Mouse (Mus musculus) MEL (cell line): ENCODE measurements around the gene Rps6kc1. TPM values are rescaled to one million over a fixed set of nuclear protein-coding genes. Genes with fewer than 3 reads are reported as not detected.

ENCODE experiments used
- DNase-seq: peaks from one replicate; pipeline ENCODE4 v3.0.0; 2011; ENCODE audit warnings: low read depth, low spot score
- H3K27ac ChIP-seq: 2 replicates; pipeline ENCODE4 v1.5.1; 2012; ENCODE audit warnings: low read depth, mild to moderate bottlenecking, control low read depth, low read length, moderate library complexity; ENCODE audit not compliant: control insufficient read depth
- H3K27me3 ChIP-seq, 2 experiments: fragments of 150-350 bp in 1 of 2; sonication (generic) in 1 of 2; 2 replicates each; pipeline ENCODE4 v1.6.1; 2012; ENCODE audit warnings: low read length in 2 of 2, mild to moderate bottlenecking in 2 of 2, improper control_type of control experiment in 1 of 2, moderate library complexity in 1 of 2; ENCODE audit not compliant: insufficient read depth in 2 of 2, control insufficient read depth in 1 of 2
- H3K36me3 ChIP-seq, 2 experiments: 2 replicates each; pipeline ENCODE4 v1.6.1; 2012 to 2014; ENCODE audit warnings: low read length in 2 of 2, improper control_type of control experiment in 1 of 2, inconsistent platforms in 1 of 2, mild to moderate bottlenecking in 1 of 2; ENCODE audit not compliant: insufficient read depth in 2 of 2, control insufficient read depth in 1 of 2
- H3K4me1 ChIP-seq, 2 experiments: fragments of 150-350 bp in 1 of 2; sonication (generic) in 1 of 2; 2 replicates each; pipeline ENCODE4 v1.6.1; 2012; ENCODE audit warnings: low read length in 2 of 2, improper control_type of control experiment in 1 of 2, mild to moderate bottlenecking in 1 of 2; ENCODE audit not compliant: insufficient read depth in 2 of 2, control insufficient read depth in 1 of 2
- H3K4me3 ChIP-seq, 2 experiments: fragments of 150-350 bp in 1 of 2; sonication (generic) in 1 of 2; 2 replicates each; pipeline ENCODE4 v1.5.1; 2012; ENCODE audit warnings: low read depth in 2 of 2, low read length in 2 of 2, mild to moderate bottlenecking in 2 of 2, moderate library complexity in 2 of 2, control low read depth in 1 of 2, improper control_type of control experiment in 1 of 2; ENCODE audit not compliant: control insufficient read depth in 1 of 2, insufficient read depth in 1 of 2
- H3K79me2 ChIP-seq: 2 replicates; pipeline ENCODE4 v1.6.1; 2012; ENCODE audit warnings: mild to moderate bottlenecking, low read length, moderate library complexity; ENCODE audit not compliant: control insufficient read depth, poor library complexity, insufficient read depth
- H3K9ac ChIP-seq: 2 replicates; pipeline ENCODE4 v1.6.1; 2012; ENCODE audit warnings: low read depth, mild to moderate bottlenecking, control low read depth, low read length, moderate library complexity; ENCODE audit not compliant: control insufficient read depth, poor library complexity, severe bottlenecking
- H3K9me3 ChIP-seq: fragments of 150-350 bp; sonication (generic); replicated peaks from 2 replicates; pipeline ENCODE4 v1.6.1; 2012; ENCODE audit warnings: mild to moderate bottlenecking, low read length, improper control_type of control experiment, moderate library complexity; ENCODE audit not compliant: insufficient read depth
- CHD1 ChIP-seq: IDR thresholded peaks from 2 replicates; pipeline ENCODE4 v1.6.1; 2012; ENCODE audit warnings: low read depth, mild to moderate bottlenecking, inconsistent platforms, low read length, improper control_type of control experiment
- CHD2 ChIP-seq: IDR thresholded peaks from 2 replicates; pipeline ENCODE4 v1.6.1; 2011; ENCODE audit warnings: low read length, improper control_type of control experiment
- CTCF ChIP-seq, 3 experiments: IDR thresholded peaks in 2 of 3; conservative IDR thresholded peaks in 1 of 3; 2 replicates each; pipeline ENCODE4 v1.5.1; 2011 to 2012; ENCODE audit warnings: low read length in 3 of 3, low read depth in 2 of 3, mild to moderate bottlenecking in 2 of 3, improper control_type of control experiment in 1 of 3, inconsistent platforms in 1 of 3, mixed read lengths in 1 of 3, moderate library complexity in 1 of 3; ENCODE audit not compliant: control insufficient read depth in 1 of 3, insufficient read depth in 1 of 3, poor library complexity in 1 of 3, severe bottlenecking in 1 of 3
- ETS1 ChIP-seq: IDR thresholded peaks from 2 replicates; pipeline ENCODE4 v1.6.1; 2012; ENCODE audit warnings: low read depth, mild to moderate bottlenecking, inconsistent platforms, low read length, improper control_type of control experiment, moderate library complexity
- KAT2A ChIP-seq: conservative IDR thresholded peaks from 2 replicates; pipeline ENCODE4 v1.6.1; 2012; ENCODE audit warnings: low read depth, low read length, improper control_type of control experiment, inconsistent platforms
- MAFK ChIP-seq: IDR thresholded peaks from 2 replicates; pipeline ENCODE4 v1.6.1; 2011; ENCODE audit warnings: low read depth, mild to moderate bottlenecking, low read length, improper control_type of control experiment, borderline replicate concordance
- MAX ChIP-seq: IDR thresholded peaks from 2 replicates; pipeline ENCODE4 v1.6.1; 2011; ENCODE audit warnings: low read length, improper control_type of control experiment
- MEF2A ChIP-seq: IDR thresholded peaks from 2 replicates; pipeline ENCODE4 v1.6.1; 2014; ENCODE audit warnings: low read depth, mild to moderate bottlenecking, inconsistent platforms, low read length, improper control_type of control experiment; ENCODE audit not compliant: poor library complexity, insufficient replicate concordance, severe bottlenecking; ENCODE audit errors: extremely low read depth
- MXI1 ChIP-seq: IDR thresholded peaks from 2 replicates; pipeline ENCODE4 v1.6.1; 2011; ENCODE audit warnings: mild to moderate bottlenecking, low read depth, low read length, improper control_type of control experiment
- NELFE ChIP-seq: IDR thresholded peaks from 2 replicates; pipeline ENCODE4 v1.6.1; 2011; ENCODE audit warnings: low read depth, low read length, improper control_type of control experiment
- NRF1 ChIP-seq: IDR thresholded peaks from 2 replicates; pipeline ENCODE4 v1.6.1; 2014; ENCODE audit warnings: low read depth, mild to moderate bottlenecking, inconsistent platforms, low read length, improper control_type of control experiment, moderate library complexity; ENCODE audit not compliant: poor library complexity, insufficient read depth, severe bottlenecking
- POLR2A ChIP-seq, 2 experiments: IDR thresholded peaks; 2 replicates each; pipeline ENCODE4 v1.6.1; 2011 to 2012; ENCODE audit warnings: low read length in 2 of 2, mild to moderate bottlenecking in 2 of 2, control low read depth in 1 of 2, improper control_type of control experiment in 1 of 2, low read depth in 1 of 2, moderate library complexity in 1 of 2; ENCODE audit not compliant: control insufficient read depth in 1 of 2, insufficient read depth in 1 of 2, poor library complexity in 1 of 2
- POLR2AphosphoS5 ChIP-seq: IDR thresholded peaks from 2 replicates; pipeline ENCODE4 v1.6.1; 2012; ENCODE audit warnings: low read depth, borderline replicate concordance, mild to moderate bottlenecking, inconsistent platforms, low read length, moderate library complexity, mixed read lengths
- RAD21 ChIP-seq: IDR thresholded peaks from 2 replicates; pipeline ENCODE4 v1.6.1; 2011; ENCODE audit warnings: mild to moderate bottlenecking, low read depth, low read length, improper control_type of control experiment
- SIN3A ChIP-seq: IDR thresholded peaks from 2 replicates; pipeline ENCODE4 v1.6.1; 2012; ENCODE audit warnings: low read length, improper control_type of control experiment, inconsistent platforms
- SMC3 ChIP-seq: IDR thresholded peaks from 2 replicates; pipeline ENCODE4 v1.6.1; 2011; ENCODE audit warnings: low read depth, low read length, improper control_type of control experiment
- TBP ChIP-seq: IDR thresholded peaks from 2 replicates; pipeline ENCODE4 v1.8.0; 2011; ENCODE audit warnings: low read depth, low read length, improper control_type of control experiment
- TCF12 ChIP-seq: IDR thresholded peaks from 2 replicates; pipeline ENCODE4 v1.6.1; 2014; ENCODE audit warnings: low read depth, mild to moderate bottlenecking, inconsistent platforms, low read length, improper control_type of control experiment, moderate library complexity
- USF1 ChIP-seq: IDR thresholded peaks from 2 replicates; pipeline ENCODE4 v1.6.1; 2014; ENCODE audit warnings: low read depth, mild to moderate bottlenecking, inconsistent platforms, low read length, improper control_type of control experiment, moderate library complexity
- ZC3H11A ChIP-seq: IDR thresholded peaks from 2 replicates; pipeline ENCODE4 v1.6.1; 2012; ENCODE audit warnings: low read depth, mild to moderate bottlenecking, inconsistent platforms, low read length, improper control_type of control experiment
- ZNF384 ChIP-seq: IDR thresholded peaks from 2 replicates; pipeline ENCODE4 v1.6.1; 2012; ENCODE audit warnings: low read depth, mild to moderate bottlenecking, inconsistent platforms, low read length, improper control_type of control experiment
- polyA plus RNA-seq, 2 experiments: library from polyadenylated mRNA; stranded (reverse) in 1 of 2; unstranded in 1 of 2; fragments of >175 nt in 1 of 2; fragments of >200 nt in 1 of 2; gene quantifications; 2 replicates each; pipeline versions ENCODE4 v1.2.1 to v1.2.4; 2012; ENCODE audit warnings: low replicate concordance in 2 of 2, low read depth in 1 of 2; ENCODE audit not compliant: insufficient read length in 2 of 2, insufficient read depth in 1 of 2, missing spikeins in 1 of 2
- total RNA-seq: library from RNA; depleted of rRNA; stranded (reverse); fragments of 300-350 nt; gene quantifications from 2 replicates; pipeline ENCODE4 v1.2.3, GENCODE M21; 2012

Gene Rps6kc1
- total and polyA plus RNA-seq, 3 experiments: 26.2 to 26.5 TPM; not detected in 1

DNA sequence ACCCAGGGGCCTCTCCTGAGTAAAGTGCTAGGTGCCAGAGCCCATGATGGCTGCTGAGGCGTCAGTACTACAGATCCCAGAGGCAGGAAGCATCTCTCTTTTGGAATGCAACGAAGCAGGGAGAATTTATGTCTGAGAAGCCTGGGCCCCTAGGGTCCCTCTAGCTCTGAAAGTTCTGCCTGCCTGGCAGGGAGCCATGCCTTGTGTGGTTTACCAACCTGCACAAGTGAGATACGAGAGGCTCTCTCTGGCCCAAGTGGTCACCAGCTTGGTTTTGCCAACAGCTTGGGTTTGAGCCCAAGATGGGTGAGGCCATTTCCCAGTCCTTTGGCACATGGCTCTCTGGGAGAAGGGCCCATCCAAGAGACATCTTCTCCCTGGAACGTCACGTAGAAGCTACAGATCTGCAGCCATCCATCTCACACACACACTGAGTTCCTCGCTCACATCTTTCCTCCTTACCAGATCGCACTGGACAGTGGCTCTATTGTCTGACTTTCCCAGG is 187.6 kb downstream of the Rps6kc1 start:
- H3K9me3 ChIP-seq: no peaks in the 10 kb centered on the region
- no peak for DNase-seq
- no peaks in the 10 kb centered on the region for H3K4me1 ChIP-seq
- no peaks in the 10 kb centered on the region for H3K27me3 ChIP-seq
- H3K27ac ChIP-seq: no peak overlapping the region
- H3K4me3 ChIP-seq: no peak overlapping the region
- H3K9ac ChIP-seq: no peak overlapping the region
- no peaks in the 10 kb centered on the region for H3K79me2 ChIP-seq
- no peak for TF ChIP-seq KAT2A
- H3K36me3 ChIP-seq: no peaks in the 10 kb centered on the region

DNA sequence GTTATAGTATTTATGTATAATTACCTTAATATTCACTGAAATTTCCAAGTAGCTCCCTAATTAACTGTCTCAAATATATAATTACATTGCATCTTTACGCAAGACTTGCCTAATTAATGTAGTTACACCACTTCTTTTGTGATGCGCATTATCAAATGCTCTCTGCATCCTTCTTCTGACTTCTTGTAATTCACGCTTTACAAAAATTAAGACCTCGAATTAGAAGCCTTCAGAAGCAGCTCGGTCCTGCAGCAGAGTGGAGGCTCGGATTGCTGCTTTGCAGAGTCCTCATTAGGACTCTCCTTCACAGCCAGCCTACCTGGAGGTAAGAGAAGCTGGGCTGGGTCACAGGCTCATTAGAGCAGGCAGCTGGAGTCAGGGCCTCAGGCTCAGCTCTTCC is 197.7 kb downstream of the Rps6kc1 start:
- no peak for TF ChIP-seq POLR2A (IDR thresholded peaks at IDR 0.05; ENCODE audit: control insufficient read depth in 1 of 2, insufficient read depth in 1 of 2, low read depth in 1 of 2, low read length in 2 of 2, poor library complexity in 1 of 2)
- no peak for TF ChIP-seq ZNF384
- no peak for TF ChIP-seq CTCF (IDR thresholded peaks at IDR 0.05 in 2 of 3, conservative IDR thresholded peaks at IDR 0.05 in 1 of 3; ENCODE audit: control insufficient read depth in 1 of 3, insufficient read depth in 1 of 3, low read depth in 2 of 3, low read length in 3 of 3, poor library complexity in 1 of 3, severe bottlenecking in 1 of 3)
- no peak for TF ChIP-seq ETS1
- TF ChIP-seq SMC3: no peak
- no peak for TF ChIP-seq CHD1
- TF ChIP-seq NELFE: no peak
- TF ChIP-seq MAFK: no peak
- TF ChIP-seq KAT2A: no peak
- no peak for TF ChIP-seq USF1
- no peak for TF ChIP-seq MAX
- H3K4me1 ChIP-seq: no peaks in the 10 kb centered on the region
- DNase-seq: no peak

DNA sequence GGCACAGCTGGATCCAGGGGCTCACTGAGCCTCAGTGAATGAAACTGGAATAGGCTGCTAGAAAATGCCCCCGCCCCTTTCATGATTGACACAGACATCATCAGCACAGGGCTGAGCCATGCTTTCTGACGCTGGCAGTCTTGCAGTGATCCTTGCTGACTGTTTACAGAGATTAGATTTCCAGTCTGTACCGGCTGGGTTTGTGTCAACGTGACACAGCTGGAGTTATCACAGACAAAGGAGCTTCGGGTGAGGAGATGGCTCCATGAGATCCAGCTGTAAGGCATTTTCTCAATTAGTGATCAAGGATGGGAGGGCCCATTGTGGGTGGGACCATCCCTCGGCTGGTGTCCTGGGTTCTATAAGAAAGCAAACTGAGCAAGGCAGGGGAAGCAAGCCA is 214.0 kb downstream of the Rps6kc1 start:
- no peaks in the 10 kb centered on the region for H3K9me3 ChIP-seq

More for the DNA sequence above, 197.7 kb downstream of the Rps6kc1 start:
- H3K4me3 ChIP-seq: no peak overlapping the region
- no peaks in the 10 kb centered on the region for H3K27me3 ChIP-seq
- no peaks in the 10 kb centered on the region for H3K9me3 ChIP-seq
- H3K36me3 ChIP-seq: no peaks in the 10 kb centered on the region
- H3K9ac ChIP-seq: no peak overlapping the region
- H3K79me2 ChIP-seq: no peaks in the 10 kb centered on the region
- no peak overlapping the region for H3K27ac ChIP-seq

More for the DNA sequence above, 214.0 kb downstream of the Rps6kc1 start:
- H3K4me3 ChIP-seq: no peak overlapping the region
- no peaks in the 10 kb centered on the region for H3K27me3 ChIP-seq
- no peaks in the 10 kb centered on the region for H3K36me3 ChIP-seq
- DNase-seq: no peak
- no peaks in the 10 kb centered on the region for H3K79me2 ChIP-seq
- H3K27ac ChIP-seq: no peak overlapping the region
- no peaks in the 10 kb centered on the region for H3K4me1 ChIP-seq
- no peak overlapping the region for H3K9ac ChIP-seq
- no peak for TF ChIP-seq MXI1
- no peak for TF ChIP-seq MEF2A
- no peak for TF ChIP-seq TCF12
- no peak for TF ChIP-seq SIN3A
- TF ChIP-seq POLR2AphosphoS5: no peak
- no peak for TF ChIP-seq ZC3H11A
- no peak for TF ChIP-seq NRF1
- no peak for TF ChIP-seq TBP
- TF ChIP-seq KAT2A: no peak
- no peak for TF ChIP-seq CHD2
- no peak for TF ChIP-seq CTCF (IDR thresholded peaks at IDR 0.05 in 2 of 3, conservative IDR thresholded peaks at IDR 0.05 in 1 of 3; ENCODE audit: control insufficient read depth in 1 of 3, insufficient read depth in 1 of 3, low read depth in 2 of 3, low read length in 3 of 3, poor library complexity in 1 of 3, severe bottlenecking in 1 of 3)
- no peak for TF ChIP-seq RAD21
